Mouse (Mus musculus) heart, embryonic 16.5 days (tissue): ENCODE data around the gene Syne3. TPM values are rescaled to one million over a fixed set of nuclear protein-coding genes. Genes with fewer than 3 reads are reported as not detected.

Source experiments
- ATAC-seq: fragments of 200-750 bp; cut with Nextera tagmentation; replicated peaks from 2 replicates; pipeline ENCODE4 v1.8.0; 2017; ENCODE audit warnings: moderate number of reproducible peaks; ENCODE audit not compliant: insufficient read depth, low FRiP score; ENCODE audit errors: extremely low read depth
- H3K27ac ChIP-seq: fragments of 300-500 bp; sonication (generic); 2 replicates; pipeline ENCODE4 v1.5.1; 2014; ENCODE audit warnings: mild to moderate bottlenecking, low read length, control low read depth, moderate library complexity
- H3K27me3 ChIP-seq: fragments of 300-500 bp; sonication (generic); 2 replicates; pipeline ENCODE4 v1.6.1; 2014; ENCODE audit warnings: low read length, mixed read lengths; ENCODE audit not compliant: control insufficient read depth, insufficient read depth
- H3K36me3 ChIP-seq: fragments of 300-500 bp; sonication (generic); 2 replicates; pipeline ENCODE4 v1.6.1; 2014; ENCODE audit not compliant: control insufficient read depth, insufficient read depth
- H3K4me1 ChIP-seq: fragments of 300-500 bp; sonication (generic); 2 replicates; pipeline ENCODE4 v1.6.1; 2014; ENCODE audit warnings: low read length, mixed read lengths; ENCODE audit not compliant: control insufficient read depth, insufficient read depth
- H3K4me2 ChIP-seq: fragments of 300-500 bp; sonication (generic); 2 replicates; pipeline ENCODE4 v1.6.1; 2014; ENCODE audit warnings: low read depth, mild to moderate bottlenecking, control low read depth, low read length
- H3K4me3 ChIP-seq: fragments of 300-500 bp; sonication (generic); 2 replicates; pipeline ENCODE4 v1.5.1; 2014; ENCODE audit warnings: mild to moderate bottlenecking, control low read depth, low read length
- H3K9ac ChIP-seq: fragments of 300-500 bp; sonication (generic); 2 replicates; pipeline ENCODE4 v1.6.1; 2014; ENCODE audit warnings: low read length, control low read depth
- H3K9me3 ChIP-seq: fragments of 300-500 bp; sonication (generic); replicated peaks from 2 replicates; pipeline ENCODE4 v1.6.1; 2016; ENCODE audit warnings: low read length; ENCODE audit not compliant: control insufficient read depth
- WGBS: fragments of 180-500 bp; shearing (Covaris S2); extraction: QIAGEN DNeasy Blood & Tissue Kit; methylation state at CpG from one replicate; pipeline ENCODE4 v1.1.7; 2014; 5-methylcytosine and 5-hydroxymethylcytosine counted together
- polyA plus RNA-seq: library from polyadenylated mRNA; unstranded; fragments of >200 nt; fragmentation: Nextera tagmentation; extraction: Ambion mirVana; gene quantifications from 2 replicates; pipeline ENCODE4 v1.2.1, GENCODE M21; 2015

Gene Syne3
- polyA plus RNA-seq, 1 experiment from 2014 or later, result 1.9 TPM

GRCm38 (mm10) chr12:104986781-104987180 lies 22.8 kb downstream of the Syne3 start:
- Histone ChIP-seq H3K27me3 (no peaks in the 10 kb centered on the region), H3K27ac (no peak overlapping the region), H3K4me3 (no peak overlapping the region), H3K4me2 (no peak overlapping the region), H3K9me3 (peaks cover 3% of the 10 kb centered on the region; the same call in 1 of the 2 replicates), H3K9ac (no peak overlapping the region), H3K36me3 (no peaks in the 10 kb centered on the region), H3K4me1 (peaks cover 9% of the 10 kb centered on the region)
- 82% methylated on average over 9 of the region's 9 CpGs for WGBS
- no peak for ATAC-seq

GRCm38 (mm10) chr12:104986001-104986400 lies 23.6 kb downstream of the Syne3 start:
- H3K27ac ChIP-seq, result peak overlapping the region; percentile 15; the same call in 1 of the 2 replicates
- peaks cover 3% of the 10 kb centered on the region; the same call in 1 of the 2 replicates for H3K9me3 ChIP-seq
- H3K4me1 ChIP-seq, result peaks cover 9% of the 10 kb centered on the region
- WGBS, result 67% methylated on average over 2 of the region's 2 CpGs
- no peak overlapping the region for H3K9ac ChIP-seq
- no peak overlapping the region for H3K4me2 ChIP-seq
- no peak overlapping the region for H3K4me3 ChIP-seq
- no peaks in the 10 kb centered on the region for H3K36me3 ChIP-seq
- no peaks in the 10 kb centered on the region for H3K27me3 ChIP-seq
- ATAC-seq, result no peak

- no peak overlapping the region for H3K4me3 ChIP-seq
- 85% methylated on average over 5 of the region's 5 CpGs for whole genome bisulfite sequencing
- H3K9me3 ChIP-seq, result peaks cover 3% of the 10 kb centered on the region; the same call in 1 of the 2 replicates
- H3K4me2 ChIP-seq, result no peak overlapping the region
- no peak overlapping the region for H3K27ac ChIP-seq
- H3K36me3 ChIP-seq, result no peaks in the 10 kb centered on the region
- H3K27me3 ChIP-seq, result no peaks in the 10 kb centered on the region
- peaks cover 9% of the 10 kb centered on the region for H3K4me1 ChIP-seq
- no peak overlapping the region for H3K9ac ChIP-seq
- no peak for ATAC-seq
These were observed 24.5 kb downstream of the Syne3 start for GRCm38 (mm10) chr12:104985088-104985487.

GRCm38 (mm10) chr12:104983476-104983875 lies 26.1 kb downstream of the Syne3 start:
- H3K27ac ChIP-seq, result no peak overlapping the region
- no peak overlapping the region for H3K4me3 ChIP-seq
- no peak for ATAC-seq
- WGBS, result 64% methylated on average over 7 of the region's 7 CpGs
- H3K9ac ChIP-seq, result no peak overlapping the region
- no peaks in the 10 kb centered on the region for H3K27me3 ChIP-seq
- peaks cover 3% of the 10 kb centered on the region; the same call in 1 of the 2 replicates for H3K9me3 ChIP-seq
- peaks cover 19% of the 10 kb centered on the region for H3K4me1 ChIP-seq
- no peaks in the 10 kb centered on the region for H3K36me3 ChIP-seq
- no peak overlapping the region for H3K4me2 ChIP-seq

GRCm38 (mm10) chr12:104978943-104979723 lies 30.5 kb downstream of the Syne3 start:
- WGBS, result 60% methylated on average over 22 of the region's 22 CpGs
- H3K27ac ChIP-seq, result peak overlapping the region; percentile 81
- H3K9me3 ChIP-seq, result peaks cover 4% of the 10 kb centered on the region; the same call in 1 of the 2 replicates
- H3K4me2 ChIP-seq, result peak overlapping the region; percentile 33
- H3K9ac ChIP-seq, result peak overlapping the region; percentile 21; the same call in 1 of the 2 replicates
- H3K4me3 ChIP-seq, result 0 out of 2 replicates have a peak overlapping the region, but pooled peaks have one; percentile 3
- peak; percentile 67; the same call in 1 of the 2 replicates for ATAC-seq
- H3K27me3 ChIP-seq, result no peaks in the 10 kb centered on the region
- peaks cover 4% of the 10 kb centered on the region; the same call in 1 of the 2 replicates for H3K36me3 ChIP-seq
- H3K4me1 ChIP-seq, result peaks cover 10% of the 10 kb centered on the region

GRCm38 (mm10) chr12:104978420-104978819 lies 31.2 kb downstream of the Syne3 start:
- H3K9me3 ChIP-seq, result peaks cover 4% of the 10 kb centered on the region; the same call in 1 of the 2 replicates
- H3K36me3 ChIP-seq, result peaks cover 4% of the 10 kb centered on the region; the same call in 1 of the 2 replicates
- peak overlapping the region; percentile 33; the same call in 1 of the 2 replicates for H3K4me2 ChIP-seq
- H3K27ac ChIP-seq, result peak overlapping the region; percentile 81
- no peak overlapping the region for H3K9ac ChIP-seq
- ATAC-seq, result no peak
- no peaks in the 10 kb centered on the region for H3K27me3 ChIP-seq
- H3K4me3 ChIP-seq, result no peak overlapping the region
- peaks cover 10% of the 10 kb centered on the region for H3K4me1 ChIP-seq
- WGBS, result 36% methylated on average over 9 of the region's 9 CpGs

GRCm38 (mm10) chr12:104976903-104977302 lies 32.7 kb downstream of the Syne3 start:
- Histone ChIP-seq H3K9me3 (peaks cover 4% of the 10 kb centered on the region; the same call in 1 of the 2 replicates), H3K4me3 (no peak overlapping the region), H3K9ac (no peak overlapping the region), H3K27ac (no peak overlapping the region), H3K27me3 (no peaks in the 10 kb centered on the region), H3K4me1 (peaks cover 17% of the 10 kb centered on the region), H3K36me3 (peaks cover 4% of the 10 kb centered on the region; the same call in 1 of the 2 replicates), H3K4me2 (no peak overlapping the region)
- 82% methylated on average over 7 of the region's 7 CpGs for WGBS
- no peak for ATAC-seq

- no peak for ATAC-seq
- H3K4me2 ChIP-seq, result no peak overlapping the region
- peaks cover 4% of the 10 kb centered on the region; the same call in 1 of the 2 replicates for H3K9me3 ChIP-seq
- WGBS, result 62% methylated on average over 8 of the region's 8 CpGs
- H3K27me3 ChIP-seq, result no peaks in the 10 kb centered on the region
- H3K9ac ChIP-seq, result no peak overlapping the region
- no peak overlapping the region for H3K27ac ChIP-seq
- peaks cover 17% of the 10 kb centered on the region for H3K4me1 ChIP-seq
- H3K4me3 ChIP-seq, result no peak overlapping the region
- peaks cover 4% of the 10 kb centered on the region; the same call in 1 of the 2 replicates for H3K36me3 ChIP-seq
These were observed 33.2 kb downstream of the Syne3 start for GRCm38 (mm10) chr12:104976331-104976817.

- Histone ChIP-seq H3K9ac (no peak overlapping the region), H3K9me3 (peaks cover 4% of the 10 kb centered on the region; the same call in 1 of the 2 replicates), H3K4me3 (no peak overlapping the region), H3K27me3 (no peaks in the 10 kb centered on the region), H3K36me3 (peaks cover 4% of the 10 kb centered on the region; the same call in 1 of the 2 replicates), H3K27ac (no peak overlapping the region), H3K4me2 (no peak overlapping the region), H3K4me1 (peaks cover 14% of the 10 kb centered on the region)
- 0 out of 2 replicates have a peak, but pooled peaks have one; percentile 47 for ATAC-seq
- WGBS, result 50% methylated on average over 6 of the region's 6 CpGs
These were observed 36.7 kb downstream of the Syne3 start for GRCm38 (mm10) chr12:104972860-104973259.
